Mouse (Mus musculus) midbrain, embryonic 16.5 days (tissue): ENCODE results near the gene Rimklb. TPM values are rescaled to one million over a fixed set of nuclear protein-coding genes. Genes with fewer than 3 reads are reported as not detected.

ENCODE experiments used
- ATAC-seq: fragments of 200-750 bp; cut with Nextera tagmentation; 2 replicates; pipeline ENCODE4 v1.8.0; 2017; ENCODE audit warnings: moderate TSS enrichment
- H3K27ac ChIP-seq: fragments of 300-500 bp; sonication (generic); 2 replicates; pipeline ENCODE4 v1.5.1; 2014; ENCODE audit warnings: mild to moderate bottlenecking, low read length, mixed read lengths
- H3K27me3 ChIP-seq: fragments of 300-500 bp; sonication (generic); 2 replicates; pipeline ENCODE4 v1.6.1; 2014; ENCODE audit warnings: low read depth, low read length, mixed read lengths; ENCODE audit not compliant: control insufficient read depth, insufficient read depth
- H3K36me3 ChIP-seq: fragments of 300-500 bp; sonication (generic); 2 replicates; pipeline ENCODE4 v1.6.1; 2014; ENCODE audit warnings: mild to moderate bottlenecking, low read length, moderate library complexity, mixed read lengths; ENCODE audit not compliant: control insufficient read depth, insufficient read depth
- H3K4me1 ChIP-seq: fragments of 300-500 bp; sonication (generic); 2 replicates; pipeline ENCODE4 v1.6.1; 2014; ENCODE audit warnings: mild to moderate bottlenecking, low read length, mixed read lengths; ENCODE audit not compliant: control insufficient read depth, insufficient read depth
- H3K4me2 ChIP-seq: fragments of 300-500 bp; sonication (generic); 2 replicates; pipeline ENCODE4 v1.6.1; 2014; ENCODE audit warnings: mild to moderate bottlenecking, low read length, mixed read lengths
- H3K4me3 ChIP-seq: fragments of 300-500 bp; sonication (generic); 2 replicates; pipeline ENCODE4 v1.5.1; 2014; ENCODE audit warnings: low read depth, mild to moderate bottlenecking, low read length, moderate library complexity, mixed read lengths
- H3K9ac ChIP-seq: fragments of 300-500 bp; sonication (generic); 2 replicates; pipeline ENCODE4 v1.6.1; 2014; ENCODE audit warnings: low read depth, low read length, mixed read lengths
- H3K9me3 ChIP-seq: fragments of 300-500 bp; sonication (generic); replicated peaks from 2 replicates; pipeline ENCODE4 v1.6.1; 2014; ENCODE audit warnings: mild to moderate bottlenecking, low read length, mixed read lengths; ENCODE audit not compliant: control insufficient read depth, poor library complexity, severe bottlenecking
- WGBS: fragments of 180-500 bp; shearing (Covaris S2); extraction: QIAGEN DNeasy Blood & Tissue Kit; methylation state at CpG from one replicate; pipeline ENCODE4 v1.1.7; 2014; 5-methylcytosine and 5-hydroxymethylcytosine counted together
- polyA plus RNA-seq: library from polyadenylated mRNA; unstranded; fragments of >200 nt; fragmentation: Nextera tagmentation; extraction: Ambion mirVana; gene quantifications from 2 replicates; pipeline ENCODE4 v1.2.1, GENCODE M21; 2015

Rimklb gene
- polyA plus RNA-seq, 1 experiment from 2014 or later, result 112 TPM

GRCm38 (mm10) chr6:122512914-122513878 lies 14.6 kb upstream of the Rimklb start:
- no peak overlapping the region for H3K9ac ChIP-seq
- H3K4me3 ChIP-seq, result no peak overlapping the region
- H3K36me3 ChIP-seq, result no peaks in the 10 kb centered on the region
- no peaks in the 10 kb centered on the region for H3K9me3 ChIP-seq
- 64% methylated on average over 12 of the region's 12 CpGs for WGBS
- no peak overlapping the region for H3K27ac ChIP-seq
- no peak overlapping the region for H3K4me2 ChIP-seq
- no peaks in the 10 kb centered on the region for H3K4me1 ChIP-seq
- ATAC-seq, result no peak
- H3K27me3 ChIP-seq, result no peaks in the 10 kb centered on the region

- no peak overlapping the region for H3K4me3 ChIP-seq
- 93% methylated on average over 8 of the region's 8 CpGs for WGBS
- H3K4me1 ChIP-seq, result no peaks in the 10 kb centered on the region
- no peaks in the 10 kb centered on the region for H3K36me3 ChIP-seq
- H3K27ac ChIP-seq, result no peak overlapping the region
- no peak for ATAC-seq
- H3K9me3 ChIP-seq, result no peaks in the 10 kb centered on the region
- H3K4me2 ChIP-seq, result no peak overlapping the region
- no peak overlapping the region for H3K9ac ChIP-seq
- no peaks in the 10 kb centered on the region for H3K27me3 ChIP-seq
Observed at GRCm38 (mm10) chr6:122508494-122508893, 9.9 kb upstream of the Rimklb start.

DNA sequence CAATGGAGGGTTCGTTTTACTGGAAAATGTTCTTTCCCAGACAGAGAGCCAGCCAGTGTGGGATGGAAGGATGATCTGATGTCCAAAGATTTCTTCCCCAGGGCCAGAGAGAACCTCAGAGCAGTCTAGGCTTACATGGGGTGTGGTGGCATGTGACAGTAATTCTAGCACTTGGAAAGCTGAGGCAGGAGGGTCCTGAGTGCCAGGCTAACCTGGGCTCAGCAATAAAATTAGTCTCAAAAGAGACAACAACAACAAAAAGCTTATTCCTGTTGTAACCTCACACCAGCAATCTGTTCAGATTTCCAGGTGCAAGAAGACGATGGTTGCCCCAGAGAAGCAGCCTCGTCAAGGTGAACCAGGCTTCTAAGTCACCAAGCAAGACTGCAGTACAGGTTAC lies 7.0 kb upstream of the Rimklb start, which contains the start of gene Mfap5:
Mfap5 (plus strand) TSS at position 301 of the 400 bp plus-strand sequence.
- Histone ChIP-seq H3K4me3 (no peak within 1 kb of the TSS), H3K4me2 (no peak within 1 kb of the TSS), H3K9ac (no peak within 1 kb of the TSS), H3K36me3 (no peaks in the 10 kb centered on the region), H3K27ac (no peak within 1 kb of the TSS), H3K4me1 (no peaks in the 10 kb centered on the region), H3K9me3 (no peaks in the 10 kb centered on the region), H3K27me3 (no peaks in the 10 kb centered on the region)
- WGBS, result 95% methylated on average over 3 of the region's 3 CpGs
- no peak for ATAC-seq

DNA sequence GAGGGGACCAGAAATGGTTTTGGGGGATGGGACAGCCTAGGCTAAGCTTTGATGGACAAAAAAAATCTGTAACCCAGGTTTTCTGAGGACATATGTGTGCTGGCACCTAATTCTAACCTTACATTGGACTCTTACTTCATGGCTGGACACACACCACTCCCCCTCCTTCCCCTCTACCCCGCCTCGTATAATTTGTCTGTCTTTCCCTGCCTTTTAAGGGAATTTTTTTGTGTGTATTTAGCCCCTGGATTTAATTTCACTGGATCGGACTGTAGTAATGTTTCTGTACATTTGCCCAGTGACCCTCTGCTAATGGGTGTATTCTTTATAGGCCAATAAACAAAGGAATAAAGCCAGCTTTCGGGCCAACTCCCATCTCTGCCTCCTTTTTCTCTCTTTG lies 6.5 kb upstream of the Rimklb start:
- no peaks in the 10 kb centered on the region for H3K36me3 ChIP-seq
- 68% methylated on average over 4 of the region's 4 CpGs for WGBS
- H3K9me3 ChIP-seq, result no peaks in the 10 kb centered on the region
- ATAC-seq, result no peak
- H3K9ac ChIP-seq, result no peak overlapping the region
- H3K27me3 ChIP-seq, result no peaks in the 10 kb centered on the region
- H3K4me3 ChIP-seq, result no peak overlapping the region
- H3K4me1 ChIP-seq, result no peaks in the 10 kb centered on the region
- no peak overlapping the region for H3K27ac ChIP-seq
- H3K4me2 ChIP-seq, result no peak overlapping the region

GRCm38 (mm10) chr6:122496501-122496900 lies 2.1 kb downstream of the Rimklb start:
- H3K4me2 ChIP-seq, result no peak overlapping the region
- no peaks in the 10 kb centered on the region for H3K27me3 ChIP-seq
- no peak overlapping the region for H3K9ac ChIP-seq
- no peak overlapping the region for H3K4me3 ChIP-seq
- 0 out of 2 replicates have a peak, but pooled peaks have one; percentile 7 for ATAC-seq
- peaks cover 16% of the 10 kb centered on the region for H3K4me1 ChIP-seq
- no peak overlapping the region for H3K27ac ChIP-seq
- 31% methylated on average over 5 of the region's 5 CpGs for WGBS
- no peaks in the 10 kb centered on the region for H3K9me3 ChIP-seq
- H3K36me3 ChIP-seq, result no peaks in the 10 kb centered on the region

GRCm38 (mm10) chr6:122495082-122495881 lies 3.3 kb downstream of the Rimklb start:
- H3K4me3 ChIP-seq, result no peak overlapping the region
- no peaks in the 10 kb centered on the region for H3K27me3 ChIP-seq
- peaks cover 22% of the 10 kb centered on the region for H3K4me1 ChIP-seq
- no peaks in the 10 kb centered on the region for H3K36me3 ChIP-seq
- ATAC-seq, result peak; percentile 60
- H3K9me3 ChIP-seq, result no peaks in the 10 kb centered on the region
- peak overlapping the region; percentile 3; the same call in 1 of the 2 replicates for H3K4me2 ChIP-seq
- H3K9ac ChIP-seq, result no peak overlapping the region
- 6% methylated on average over 21 of the region's 21 CpGs for WGBS
- peak overlapping the region; percentile 44 for H3K27ac ChIP-seq

DNA sequence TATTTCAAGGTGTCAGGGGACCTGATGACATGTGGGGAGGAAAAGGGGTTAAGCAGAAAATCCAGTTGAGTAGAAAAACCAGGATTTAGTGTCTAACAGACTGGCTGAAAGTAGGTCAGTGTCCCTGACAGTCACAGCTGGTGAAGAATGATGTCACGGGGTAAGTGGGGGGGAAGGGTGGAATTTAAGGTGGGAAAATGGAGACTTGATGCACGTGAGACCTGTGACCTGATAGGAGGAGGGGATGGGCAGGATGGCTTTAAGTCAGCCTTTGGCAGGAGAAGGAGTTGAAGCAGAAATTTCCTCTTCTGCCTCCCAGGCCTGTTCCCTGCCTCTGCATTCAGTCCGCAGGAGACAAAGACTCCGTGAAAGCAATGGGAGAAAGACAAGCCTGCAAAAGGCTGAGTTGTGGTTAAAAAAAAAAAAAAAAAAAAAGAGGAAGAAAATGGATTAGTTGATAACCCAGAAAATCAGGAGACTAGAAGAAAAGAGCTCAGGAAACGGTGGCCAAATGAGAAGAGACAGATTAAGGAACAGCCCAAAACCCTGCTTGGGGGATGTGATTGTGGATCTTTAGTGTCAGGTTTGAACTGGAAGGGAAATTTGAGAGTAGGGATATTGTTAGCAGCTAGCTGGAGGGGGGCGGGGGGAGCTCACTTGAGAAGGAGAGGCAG lies 4.6 kb downstream of the Rimklb start:
- no peak overlapping the region for H3K4me2 ChIP-seq
- no peaks in the 10 kb centered on the region for H3K27me3 ChIP-seq
- WGBS, result 21% methylated on average over 6 of the region's 6 CpGs
- no peak overlapping the region for H3K9ac ChIP-seq
- H3K27ac ChIP-seq, result 0 out of 2 replicates have a peak overlapping the region, but pooled peaks have one; percentile 44
- peaks cover 22% of the 10 kb centered on the region for H3K4me1 ChIP-seq
- H3K9me3 ChIP-seq, result no peaks in the 10 kb centered on the region
- no peak for ATAC-seq
- H3K36me3 ChIP-seq, result no peaks in the 10 kb centered on the region
- no peak overlapping the region for H3K4me3 ChIP-seq

DNA sequence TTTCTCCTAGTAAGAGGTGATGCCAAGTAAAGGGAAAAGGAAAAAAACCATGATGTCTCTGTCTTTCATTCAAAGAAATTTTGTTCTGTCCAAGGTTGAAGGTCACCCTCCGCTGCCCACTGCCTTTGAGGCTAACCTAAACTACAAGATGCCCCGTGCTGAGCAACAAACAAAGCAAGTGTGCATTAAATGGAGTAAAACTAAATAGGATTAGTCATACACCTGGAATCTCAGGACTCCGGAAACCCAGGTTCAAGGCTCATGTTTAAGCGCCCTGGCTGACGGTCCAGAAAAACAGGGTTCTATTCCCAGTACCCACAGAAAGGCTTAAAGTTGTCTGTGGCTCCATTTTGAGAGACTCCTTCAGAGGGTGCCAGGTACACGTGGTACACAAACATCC lies 6.1 kb downstream of the Rimklb start:
- WGBS, result 17% methylated on average over 6 of the region's 6 CpGs

More for the DNA sequence above, 6.1 kb downstream of the Rimklb start:
- H3K27me3 ChIP-seq, result no peaks in the 10 kb centered on the region
- peaks cover 22% of the 10 kb centered on the region for H3K4me1 ChIP-seq
- H3K9ac ChIP-seq, result no peak overlapping the region
- H3K9me3 ChIP-seq, result no peaks in the 10 kb centered on the region
- no peak for ATAC-seq
- H3K27ac ChIP-seq, result no peak overlapping the region
- peak overlapping the region; percentile 86; the same call in 1 of the 2 replicates for H3K4me2 ChIP-seq
- H3K4me3 ChIP-seq, result no peak overlapping the region
- no peaks in the 10 kb centered on the region for H3K36me3 ChIP-seq
